In genomic region chr17:11817886-11818285, GRCm38 (mm10) we compare ENCODE assay signal across 21 mouse cellular contexts.
"Had no signal": no experiment of that assay in that cellular context is flagged by ENCODE, and none has a peak within 500 bp of the region (broad histone marks: within the 10 kb centered on the region; RNA-seq: fewer than 3 reads in every experiment).

No protein-coding gene starts in this region.

- H3K9me3 ChIP-seq: limb, embryonic 10.5 days; limb, embryonic 13.5 days; liver, embryonic 13.5 days; midbrain, embryonic 12.5 days; neural tube, embryonic 13.5 days had no signal

- H3K4me3 ChIP-seq: layer of hippocampus, adult 2 months; limb, embryonic 10.5 days; limb, embryonic 13.5 days; liver, embryonic 13.5 days; midbrain, embryonic 12.5 days; myocyte; neural tube, embryonic 13.5 days had no signal

- H3K4me2 ChIP-seq: limb, embryonic 13.5 days; liver, embryonic 13.5 days; midbrain, embryonic 12.5 days; neural tube, embryonic 13.5 days had no signal

- H3K4me1 ChIP-seq: limb, embryonic 10.5 days; limb, embryonic 13.5 days; liver, embryonic 13.5 days; midbrain, embryonic 12.5 days; neural tube, embryonic 13.5 days had no signal

- DNase-seq: kidney, adult 18-20 months; kidney, postnatal 25 days; layer of hippocampus, adult 9-11 months; liver; liver, embryonic 13.5 days; lung, adult 2 months; lung, postnatal 14 days; lung, postnatal 4 days; right cerebral cortex, adult 18-20 months; right cerebral cortex, postnatal 14 days; right cerebral cortex, postnatal 4 days; thymus, postnatal 25 days had no signal

- H3K27ac ChIP-seq: kidney, postnatal 0 days; layer of hippocampus, adult 2 months; limb, embryonic 10.5 days; limb, embryonic 13.5 days; liver, embryonic 13.5 days; midbrain, embryonic 12.5 days; neural tube, embryonic 13.5 days; stomach, postnatal 0 days had no signal

- H3K36me3 ChIP-seq: limb, embryonic 10.5 days; limb, embryonic 13.5 days; liver, embryonic 13.5 days; midbrain, embryonic 12.5 days; neural tube, embryonic 13.5 days had no signal

- H3K9ac ChIP-seq: limb, embryonic 13.5 days; liver, embryonic 13.5 days; midbrain, embryonic 12.5 days; neural tube, embryonic 13.5 days had no signal

- ATAC-seq: midbrain, embryonic 16.5 days had no signal

- H3K27me3 ChIP-seq: limb, embryonic 13.5 days; liver, embryonic 13.5 days; midbrain, embryonic 12.5 days; neural tube, embryonic 13.5 days had no signal
